Mouse (Mus musculus) liver, embryonic 14.5 days (tissue): ENCODE data around the gene Mdm2. TPM values are rescaled to one million over a fixed set of nuclear protein-coding genes. Genes with fewer than 3 reads are reported as not detected.

Source experiments
- ATAC-seq: fragments of 200-750 bp; cut with Nextera tagmentation; 2 replicates; pipeline ENCODE4 v1.8.0; 2017; ENCODE audit warnings: moderate number of reproducible peaks, mild to moderate bottlenecking, moderate library complexity; ENCODE audit not compliant: insufficient read depth
- DNase-seq, 3 experiments: peaks; one replicate each; pipeline ENCODE4 v3.0.0-alpha.2; 2012 to 2013; ENCODE audit warnings: low read depth in 3 of 3, low spot score in 3 of 3
- H3K27ac ChIP-seq: fragments of 300-500 bp; sonication (generic); 2 replicates; pipeline ENCODE4 v1.5.1; 2014; ENCODE audit warnings: moderate library complexity, mild to moderate bottlenecking, control low read depth, inconsistent platforms
- H3K27me3 ChIP-seq: fragments of 300-500 bp; sonication (generic); 2 replicates; pipeline ENCODE4 v1.6.1; 2014; ENCODE audit warnings: mild to moderate bottlenecking, low read length, moderate library complexity; ENCODE audit not compliant: control insufficient read depth, insufficient read depth
- H3K36me3 ChIP-seq: fragments of 300-500 bp; sonication (generic); replicated peaks from 2 replicates; pipeline ENCODE4 v1.6.1; 2014; ENCODE audit warnings: low read depth; ENCODE audit not compliant: control insufficient read depth, insufficient read depth
- H3K4me1 ChIP-seq, 2 experiments: fragments of 200-500 bp in 1 of 2; fragments of 300-500 bp in 1 of 2; sonication (generic) in 1 of 2; replicated peaks; 2 replicates each; pipeline ENCODE4 v1.6.1; 2012 to 2014; ENCODE audit warnings: antibody characterized with exemption in 1 of 2, inconsistent platforms in 1 of 2, low read length in 1 of 2; ENCODE audit not compliant: control insufficient read depth in 2 of 2, insufficient read depth in 2 of 2
- H3K4me2 ChIP-seq: fragments of 300-500 bp; sonication (generic); 2 replicates; pipeline ENCODE4 v1.6.1; 2014; ENCODE audit warnings: low read depth, mild to moderate bottlenecking, control low read depth, moderate library complexity
- H3K4me3 ChIP-seq, 2 experiments: fragments of 200-500 bp in 1 of 2; fragments of 300-500 bp in 1 of 2; sonication (generic) in 1 of 2; 2 replicates each; pipeline ENCODE4 v1.5.1; 2012 to 2014; ENCODE audit warnings: low read depth in 2 of 2, low read length in 2 of 2, mild to moderate bottlenecking in 2 of 2, control low read depth in 1 of 2, inconsistent platforms in 1 of 2, moderate library complexity in 1 of 2; ENCODE audit not compliant: insufficient read depth in 1 of 2
- H3K9ac ChIP-seq: fragments of 300-500 bp; sonication (generic); replicated peaks from 2 replicates; pipeline ENCODE4 v1.6.1; 2014; ENCODE audit warnings: mild to moderate bottlenecking, control low read depth, moderate library complexity
- H3K9me3 ChIP-seq: fragments of 300-500 bp; sonication (generic); 2 replicates; pipeline ENCODE4 v1.6.1; 2016; ENCODE audit warnings: low read length, mixed read lengths; ENCODE audit not compliant: control insufficient read depth
- CTCF ChIP-seq: IDR thresholded peaks from 2 replicates; pipeline ENCODE4 v1.5.1; 2016; ENCODE audit warnings: antibody characterized with exemption, low read depth, control low read depth
- EP300 ChIP-seq: IDR thresholded peaks from 2 replicates; pipeline ENCODE4 v1.6.1; 2016; ENCODE audit warnings: antibody characterized with exemption, low read depth
- WGBS: fragments of 180-500 bp; shearing (Covaris S2); extraction: QIAGEN DNeasy Blood & Tissue Kit; methylation state at CpG from one replicate; pipeline ENCODE4 v1.1.7; 2014; ENCODE audit not compliant: insufficient replicate concordance; 5-methylcytosine and 5-hydroxymethylcytosine counted together
- polyA plus RNA-seq, 2 experiments: library from polyadenylated mRNA; depleted of rRNA in 1 of 2; stranded (reverse) in 1 of 2; unstranded in 1 of 2; fragments of >200 nt; fragmentation: Nextera tagmentation in 1 of 2; extraction: Ambion mirVana in 1 of 2; gene quantifications; 2 replicates each; pipeline versions ENCODE4 v1.2.1 to v1.2.3; 2012 to 2014

Mdm2 gene
- polyA plus RNA-seq, 2 experiments = 12.8 to 20.0 TPM

GRCm38 (mm10) chr10:117644828-117645227 lies 65.7 kb downstream of the Mdm2 start:
- no peak for DNase-seq
- TF ChIP-seq CTCF = no peak
- no peak for TF ChIP-seq EP300
- Histone ChIP-seq H3K36me3 (no peaks in the 10 kb centered on the region), H3K27ac (no peak overlapping the region), H3K4me3 (no peak overlapping the region), H3K4me2 (no peak overlapping the region), H3K4me1 (no peaks in the 10 kb centered on the region; a peak in 1 of 4 replicates), H3K9me3 (no peaks in the 10 kb centered on the region), H3K9ac (no peak overlapping the region), H3K27me3 (no peaks in the 10 kb centered on the region)
- 69% methylated on average over 11 of the region's 11 CpGs for WGBS
- no peak for ATAC-seq

GRCm38 (mm10) chr10:117644429-117644748 lies 66.2 kb downstream of the Mdm2 start:
- ATAC-seq (no peak), DNase-seq (no peak)
- H3K27me3 ChIP-seq = no peaks in the 10 kb centered on the region
- H3K4me2 ChIP-seq = no peak overlapping the region
- no peak overlapping the region for H3K4me3 ChIP-seq
- WGBS = 74% methylated on average over 8 of the region's 8 CpGs
- no peak overlapping the region for H3K9ac ChIP-seq
- H3K4me1 ChIP-seq = no peaks in the 10 kb centered on the region; a peak in 1 of 4 replicates
- TF ChIP-seq CTCF = no peak
- no peak for TF ChIP-seq EP300
- H3K9me3 ChIP-seq = no peaks in the 10 kb centered on the region
- no peaks in the 10 kb centered on the region for H3K36me3 ChIP-seq
- H3K27ac ChIP-seq = no peak overlapping the region

GRCm38 (mm10) chr10:117643711-117644428 lies 66.7 kb downstream of the Mdm2 start:
- Histone ChIP-seq H3K27me3 (no peaks in the 10 kb centered on the region), H3K9ac (no peak overlapping the region), H3K9me3 (no peaks in the 10 kb centered on the region), H3K4me2 (no peak overlapping the region), H3K4me3 (no peak overlapping the region), H3K27ac (no peak overlapping the region), H3K4me1 (no peaks in the 10 kb centered on the region; a peak in 1 of 4 replicates), H3K36me3 (no peaks in the 10 kb centered on the region)
- 67% methylated on average over 12 of the region's 12 CpGs for WGBS
- DNase-seq (no peak), ATAC-seq (no peak)
- TF ChIP-seq EP300 = no peak
- no peak for TF ChIP-seq CTCF

GRCm38 (mm10) chr10:117643302-117643701 lies 67.3 kb downstream of the Mdm2 start:
- Histone ChIP-seq H3K9me3 (no peaks in the 10 kb centered on the region), H3K36me3 (no peaks in the 10 kb centered on the region), H3K4me3 (no peak overlapping the region), H3K4me2 (no peak overlapping the region), H3K4me1 (no peaks in the 10 kb centered on the region; a peak in 1 of 4 replicates), H3K9ac (no peak overlapping the region), H3K27ac (no peak overlapping the region), H3K27me3 (no peaks in the 10 kb centered on the region)
- DNase-seq (no peak), ATAC-seq (no peak)
- 67% methylated on average over 6 of the region's 6 CpGs for WGBS
- no peak for TF ChIP-seq EP300
- no peak for TF ChIP-seq CTCF

- TF ChIP-seq EP300 (no peak), CTCF (no peak)
- H3K9ac ChIP-seq = no peak overlapping the region
- no peaks in the 10 kb centered on the region for H3K27me3 ChIP-seq
- DNase-seq = no peak
- no peaks in the 10 kb centered on the region; a peak in 1 of 4 replicates for H3K4me1 ChIP-seq
- ATAC-seq = no peak
- no peak overlapping the region for H3K4me2 ChIP-seq
- no peak overlapping the region for H3K4me3 ChIP-seq
- 75% methylated on average over 15 of the region's 15 CpGs for WGBS
- H3K36me3 ChIP-seq = no peaks in the 10 kb centered on the region
- no peaks in the 10 kb centered on the region for H3K9me3 ChIP-seq
- no peak overlapping the region for H3K27ac ChIP-seq
Measured at GRCm38 (mm10) chr10:117642491-117643262, 67.9 kb downstream of the Mdm2 start.
